Mouse (Mus musculus): ENCODE measurements around the gene Cela3a.

Gene Cela3a

GRCm38 (mm10) chr4:137369954-137370750 is 39.4 kb downstream of the Cela3a start:
- peak; percentile 41 for DNase-seq

GRCm38 (mm10) chr4:137368198-137368597 is 41.4 kb downstream of the Cela3a start:
- DNase-seq = no peak

GRCm38 (mm10) chr4:137367275-137368088 is 42.1 kb downstream of the Cela3a start:
- DNase-seq = no peak

GRCm38 (mm10) chr4:137366097-137366496 is 43.5 kb downstream of the Cela3a start:
- no peak for DNase-seq

GRCm38 (mm10) chr4:137365356-137366062 is 44.1 kb downstream of the Cela3a start:
- no peak for DNase-seq

GRCm38 (mm10) chr4:137364826-137365225 is 44.8 kb downstream of the Cela3a start:
- no peak for DNase-seq

- no peak for DNase-seq
These were observed 48.6 kb downstream of the Cela3a start for GRCm38 (mm10) chr4:137360996-137361395.

- no peak for DNase-seq
These were observed 51.1 kb downstream of the Cela3a start for GRCm38 (mm10) chr4:137358291-137359002.

GRCm38 (mm10) chr4:137357517-137358254 is 51.9 kb downstream of the Cela3a start, which contains the start of gene Cdc42:
Cdc42 (minus strand) TSS chr4:137357720.
- peak; percentile 98 for DNase-seq

GRCm38 (mm10) chr4:137356674-137357510 is 52.7 kb downstream of the Cela3a start:
- peak; percentile 67 for DNase-seq

Measured in right cerebral cortex, postnatal 14 days (tissue).